Mouse (Mus musculus) retina, postnatal 1 day (tissue): ENCODE data around the gene Shcbp1l.
A peak's percentile ranks its signal among the peaks of the same experiment; 100 is the strongest.

Experiments used
- DNase-seq: peaks from one replicate; pipeline ENCODE4 v3.0.0-alpha.2; 2012

Shcbp1l gene

GRCm38 (mm10) chr1:153489540-153489939 is 64.6 kb downstream of the Shcbp1l start:
- DNase-seq = no peak

GRCm38 (mm10) chr1:153489963-153490362 is 65.0 kb downstream of the Shcbp1l start:
- no peak for DNase-seq

- DNase-seq = no peak
Measured at GRCm38 (mm10) chr1:153491345-153491744, 66.4 kb downstream of the Shcbp1l start.

GRCm38 (mm10) chr1:153491822-153492221 is 66.9 kb downstream of the Shcbp1l start:
- no peak for DNase-seq

- peak; percentile 33 for DNase-seq
Measured at GRCm38 (mm10) chr1:153493338-153493737, 68.4 kb downstream of the Shcbp1l start.

GRCm38 (mm10) chr1:153493931-153494330 is 69.0 kb downstream of the Shcbp1l start:
- no peak for DNase-seq

- no peak for DNase-seq
Measured at GRCm38 (mm10) chr1:153496030-153496429, 71.1 kb downstream of the Shcbp1l start.

- DNase-seq = no peak
Measured at GRCm38 (mm10) chr1:153500030-153500429, 75.1 kb downstream of the Shcbp1l start.

GRCm38 (mm10) chr1:153501644-153502321 is 76.8 kb downstream of the Shcbp1l start:
- no peak for DNase-seq
